Mouse (Mus musculus) limb, embryonic 14.5 days (tissue): ENCODE measurements around the gene Nfil3. TPM values are rescaled to one million over a fixed set of nuclear protein-coding genes. Genes with fewer than 3 reads are reported as not detected.
A peak's percentile ranks its signal among the peaks of the same experiment; 100 is the strongest.

Experiments
- ATAC-seq: fragments of 200-750 bp; cut with Nextera tagmentation; 2 replicates; pipeline ENCODE4 v1.8.0; 2017; ENCODE audit warnings: low read depth, moderate number of reproducible peaks, moderate TSS enrichment; ENCODE audit not compliant: low FRiP score
- DNase-seq: peaks from one replicate; pipeline ENCODE4 v3.0.0-alpha.2; 2015; ENCODE audit warnings: low spot score
- H3K27ac ChIP-seq: fragments of 300-500 bp; sonication (generic); replicated peaks from 2 replicates; pipeline ENCODE4 v1.5.1; 2014; ENCODE audit warnings: low read depth, mild to moderate bottlenecking, low read length, moderate library complexity, mixed read lengths
- H3K27me3 ChIP-seq: fragments of 300-500 bp; sonication (generic); 2 replicates; pipeline ENCODE4 v1.6.1; 2014; ENCODE audit warnings: low read length, mixed read lengths; ENCODE audit not compliant: control insufficient read depth, insufficient read depth
- H3K36me3 ChIP-seq: fragments of 300-500 bp; sonication (generic); 2 replicates; pipeline ENCODE4 v1.6.1; 2014; ENCODE audit warnings: mild to moderate bottlenecking, low read length, moderate library complexity, mixed read lengths; ENCODE audit not compliant: control insufficient read depth, insufficient read depth
- H3K4me1 ChIP-seq: fragments of 300-500 bp; sonication (generic); 2 replicates; pipeline ENCODE4 v1.6.1; 2014; ENCODE audit warnings: antibody characterized with exemption, low read length, mixed read lengths; ENCODE audit not compliant: control insufficient read depth, insufficient read depth
- H3K4me2 ChIP-seq: fragments of 300-500 bp; sonication (generic); replicated peaks from 2 replicates; pipeline ENCODE4 v1.6.1; 2014; ENCODE audit warnings: low read depth, mild to moderate bottlenecking, low read length, moderate library complexity; ENCODE audit not compliant: severe bottlenecking
- H3K4me3 ChIP-seq: fragments of 300-500 bp; sonication (generic); replicated peaks from 2 replicates; pipeline ENCODE4 v1.5.1; 2014; ENCODE audit warnings: low read length
- H3K9ac ChIP-seq: fragments of 300-500 bp; sonication (generic); 2 replicates; pipeline ENCODE4 v1.6.1; 2014; ENCODE audit warnings: mild to moderate bottlenecking, low read depth, low read length, moderate library complexity; ENCODE audit not compliant: severe bottlenecking
- H3K9me3 ChIP-seq: fragments of 300-500 bp; sonication (generic); 2 replicates; pipeline ENCODE4 v1.6.1; 2016; ENCODE audit warnings: low read length; ENCODE audit not compliant: control insufficient read depth
- POLR2A ChIP-seq: fragments of 200-500 bp; IDR thresholded peaks from 2 replicates; pipeline ENCODE4 v1.8.0; 2012; ENCODE audit warnings: inconsistent platforms, mild to moderate bottlenecking, moderate library complexity, borderline replicate concordance; ENCODE audit not compliant: insufficient read depth, insufficient read length; ENCODE audit errors: extremely low read depth
- WGBS: fragments of 180-500 bp; shearing (Covaris S2); extraction: QIAGEN DNeasy Blood & Tissue Kit; methylation state at CpG from one replicate; pipeline ENCODE4 v1.1.7; 2014; 5-methylcytosine and 5-hydroxymethylcytosine counted together
- polyA plus RNA-seq, 2 experiments: library from polyadenylated mRNA; depleted of rRNA in 1 of 2; stranded (reverse) in 1 of 2; unstranded in 1 of 2; fragments of >200 nt; fragmentation: Nextera tagmentation in 1 of 2; extraction: Ambion mirVana in 1 of 2; gene quantifications; 2 replicates each; pipeline versions ENCODE4 v1.2.1 to v1.2.3; 2012 to 2014

Nfil3 gene
- polyA plus RNA-seq, 2 experiments = 9.2 to 29.5 TPM

GRCm38 (mm10) chr13:52979331-52980051, 1.4 kb downstream of the Nfil3 start:
- H3K4me1 ChIP-seq = peaks cover 30% of the 10 kb centered on the region
- peak overlapping the region; percentile 92 for H3K4me3 ChIP-seq
- H3K4me2 ChIP-seq = peak overlapping the region; percentile 99
- no peaks in the 10 kb centered on the region for H3K36me3 ChIP-seq
- H3K27me3 ChIP-seq = peaks cover 7% of the 10 kb centered on the region; the same call in 1 of the 2 replicates
- H3K9me3 ChIP-seq = no peaks in the 10 kb centered on the region
- DNase-seq (peak; percentile 37), ATAC-seq (no peak)
- TF ChIP-seq POLR2A = no peak
- H3K9ac ChIP-seq = peak overlapping the region; percentile 86
- H3K27ac ChIP-seq = no peak overlapping the region
- WGBS = under 1% methylated on average over 22 of the region's 22 CpGs

DNA sequence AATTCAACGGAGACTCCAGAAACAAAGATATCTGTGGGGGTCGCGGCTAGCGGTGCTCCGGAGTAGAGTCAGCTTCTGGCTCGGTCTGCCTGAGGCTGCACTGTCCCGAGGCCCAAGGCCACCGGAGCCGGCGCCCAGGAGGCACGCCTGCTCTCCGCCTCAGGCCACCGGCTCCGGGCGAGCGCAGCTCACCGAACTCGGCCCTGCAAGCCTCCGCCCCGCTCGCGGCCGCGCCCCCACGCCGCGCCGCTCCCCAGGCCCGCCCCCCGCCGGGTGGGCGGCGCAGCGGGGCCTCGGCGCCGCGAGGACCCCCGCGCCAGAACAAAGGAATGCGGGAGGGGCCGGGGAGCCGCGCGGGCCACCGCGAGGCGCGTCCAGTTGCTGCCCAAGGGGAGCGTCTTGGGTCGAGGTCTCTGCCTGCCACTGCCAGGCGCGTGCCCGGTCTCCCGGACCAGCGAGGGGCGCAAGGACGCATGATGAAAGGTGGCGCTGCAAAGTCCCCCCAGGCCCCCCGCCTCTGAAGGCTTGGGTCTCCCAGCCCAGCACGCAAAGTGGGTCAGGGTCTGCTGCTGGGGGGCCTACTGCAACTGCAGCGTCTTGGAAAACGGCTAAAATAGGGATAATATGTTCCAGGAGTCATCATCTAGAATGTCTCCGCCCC, 2.4 kb downstream of the Nfil3 start:
- no peak for TF ChIP-seq POLR2A
- no peaks in the 10 kb centered on the region for H3K9me3 ChIP-seq
- H3K4me2 ChIP-seq = peak overlapping the region; percentile 99
- peak overlapping the region; percentile 75 for H3K9ac ChIP-seq
- peak overlapping the region; percentile 92 for H3K4me3 ChIP-seq
- WGBS = under 1% methylated on average over 44 of the region's 64 CpGs
- H3K27ac ChIP-seq = peak overlapping the region; percentile 79
- H3K4me1 ChIP-seq = peaks cover 30% of the 10 kb centered on the region
- no peaks in the 10 kb centered on the region for H3K36me3 ChIP-seq
- peak; percentile 6 for DNase-seq
- peak; percentile 13; the same call in 1 of the 2 replicates for ATAC-seq
- peaks cover 7% of the 10 kb centered on the region; the same call in 1 of the 2 replicates for H3K27me3 ChIP-seq

DNA sequence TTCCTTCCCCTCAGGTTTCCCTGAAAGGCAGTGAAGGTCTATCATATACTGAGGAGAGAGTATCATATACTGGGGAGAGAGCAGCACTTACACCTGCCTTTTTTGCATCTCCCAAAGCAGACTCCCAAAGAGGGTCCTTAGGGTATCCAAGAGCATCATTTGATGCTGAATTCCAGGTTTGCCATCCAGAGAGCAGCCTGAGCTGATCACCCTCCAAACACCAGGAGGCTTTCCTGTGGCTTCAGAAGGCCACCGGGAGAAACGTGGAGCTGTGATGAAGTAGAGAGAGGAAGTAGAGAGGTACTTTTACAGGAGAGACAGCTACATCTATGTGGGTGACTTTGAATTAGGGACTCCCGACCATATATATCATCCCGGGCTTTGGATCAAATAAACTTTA, 3.1 kb downstream of the Nfil3 start:
- no peaks in the 10 kb centered on the region for H3K9me3 ChIP-seq
- H3K4me2 ChIP-seq = peak overlapping the region; percentile 99
- peaks cover 30% of the 10 kb centered on the region for H3K4me1 ChIP-seq
- peaks cover 7% of the 10 kb centered on the region; the same call in 1 of the 2 replicates for H3K27me3 ChIP-seq
- DNase-seq (no peak), ATAC-seq (no peak)
- TF ChIP-seq POLR2A = no peak
- peak overlapping the region; percentile 92 for H3K4me3 ChIP-seq
- H3K9ac ChIP-seq = peak overlapping the region; percentile 75
- no peaks in the 10 kb centered on the region for H3K36me3 ChIP-seq
- 20% methylated on average over 4 of the region's 4 CpGs for WGBS
- H3K27ac ChIP-seq = no peak overlapping the region

GRCm38 (mm10) chr13:52977221-52977609, 3.7 kb downstream of the Nfil3 start:
- TF ChIP-seq POLR2A = no peak
- H3K4me3 ChIP-seq = no peak overlapping the region
- 49% methylated on average over 9 of the region's 9 CpGs for WGBS
- H3K27me3 ChIP-seq = peaks cover 7% of the 10 kb centered on the region; the same call in 1 of the 2 replicates
- DNase-seq (no peak), ATAC-seq (no peak)
- H3K9ac ChIP-seq = no peak overlapping the region
- no peaks in the 10 kb centered on the region for H3K36me3 ChIP-seq
- H3K4me1 ChIP-seq = peaks cover 28% of the 10 kb centered on the region
- no peaks in the 10 kb centered on the region for H3K9me3 ChIP-seq
- H3K4me2 ChIP-seq = 0 out of 2 replicates have a peak overlapping the region, but pooled peaks have one; percentile 22
- H3K27ac ChIP-seq = no peak overlapping the region

DNA sequence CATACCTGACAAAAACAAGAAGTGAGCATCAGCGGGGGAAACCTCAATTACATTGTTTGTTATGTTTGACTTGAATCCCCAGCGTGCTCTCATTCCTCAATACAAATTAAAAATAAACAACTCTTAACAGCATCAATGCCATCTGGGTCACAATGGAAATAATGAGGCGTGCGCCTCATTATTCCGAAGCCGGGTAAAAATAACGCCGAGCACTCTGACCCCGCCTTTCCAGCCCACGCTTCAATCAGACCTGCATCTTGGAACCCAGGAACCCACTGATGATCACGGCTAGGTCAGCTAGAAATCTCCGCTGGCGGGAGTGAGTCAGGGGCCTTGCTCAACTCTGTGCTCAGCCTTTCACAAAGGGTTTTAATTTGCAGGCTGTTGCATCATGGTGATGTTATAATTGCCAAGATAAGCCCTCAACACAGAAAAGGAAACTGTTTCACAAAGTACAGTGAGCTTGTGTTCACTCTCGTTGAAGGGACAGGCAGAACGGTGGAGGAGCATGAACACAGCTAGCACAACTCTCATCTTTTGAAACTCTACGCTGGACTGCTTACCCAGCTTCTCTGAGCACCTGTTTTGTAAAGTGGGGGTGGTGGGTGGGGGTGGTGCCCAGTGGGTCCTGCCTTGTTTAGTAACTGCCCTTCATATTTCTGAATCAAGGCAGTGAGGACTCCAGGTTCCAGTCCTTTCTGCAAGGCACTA, 4.2 kb downstream of the Nfil3 start:
- Histone ChIP-seq H3K27ac (no peak overlapping the region), H3K27me3 (peaks cover 3% of the 10 kb centered on the region; the same call in 1 of the 2 replicates), H3K9ac (no peak overlapping the region), H3K4me2 (peak overlapping the region; percentile 22), H3K4me1 (peaks cover 23% of the 10 kb centered on the region), H3K9me3 (no peaks in the 10 kb centered on the region), H3K4me3 (no peak overlapping the region), H3K36me3 (no peaks in the 10 kb centered on the region)
- 16% methylated on average over 16 of the region's 16 CpGs for WGBS
- no peak for ATAC-seq
- no peak for TF ChIP-seq POLR2A
- DNase-seq = no peak
